Mouse (Mus musculus) cortical plate, adult 2 months (tissue): ENCODE measurements around the gene Zfyve27. TPM values are rescaled to one million over a fixed set of nuclear protein-coding genes. Genes with fewer than 3 reads are reported as not detected.
A peak's percentile ranks its signal among the peaks of the same experiment; 100 is the strongest.

Experiments
- H3K27ac ChIP-seq: fragments of 200-500 bp; 2 replicates; pipeline ENCODE4 v1.5.1; 2012; ENCODE audit warnings: low read length, control low read depth, inconsistent platforms; ENCODE audit not compliant: insufficient read depth
- H3K4me1 ChIP-seq: fragments of 200-500 bp; 2 replicates; pipeline ENCODE4 v1.6.1; 2011; ENCODE audit warnings: low read length; ENCODE audit not compliant: control insufficient read depth, insufficient read depth
- H3K4me3 ChIP-seq: fragments of 200-500 bp; 2 replicates; pipeline ENCODE4 v1.5.1; 2011; ENCODE audit warnings: mild to moderate bottlenecking, low read length, control low read depth; ENCODE audit not compliant: insufficient read depth
- CTCF ChIP-seq: fragments of 200-500 bp; IDR thresholded peaks from 2 replicates; pipeline ENCODE4 v1.5.1; 2011; ENCODE audit warnings: mild to moderate bottlenecking, control low read depth, low read length; ENCODE audit not compliant: insufficient read depth; ENCODE audit errors: extremely low read depth
- POLR2A ChIP-seq: fragments of 200-500 bp; IDR thresholded peaks from 2 replicates; pipeline ENCODE4 v1.6.1; 2011; ENCODE audit warnings: mild to moderate bottlenecking, low read length, control low read depth; ENCODE audit not compliant: insufficient read depth; ENCODE audit errors: extremely low read depth
- polyA plus RNA-seq: library from polyadenylated mRNA; depleted of rRNA; stranded (reverse); fragments of >200 nt; gene quantifications from 2 replicates; pipeline ENCODE4 v1.2.3, GENCODE M21; 2012; rRNA removed

Zfyve27 gene
- polyA plus RNA-seq, 1 experiment: 107 TPM

DNA sequence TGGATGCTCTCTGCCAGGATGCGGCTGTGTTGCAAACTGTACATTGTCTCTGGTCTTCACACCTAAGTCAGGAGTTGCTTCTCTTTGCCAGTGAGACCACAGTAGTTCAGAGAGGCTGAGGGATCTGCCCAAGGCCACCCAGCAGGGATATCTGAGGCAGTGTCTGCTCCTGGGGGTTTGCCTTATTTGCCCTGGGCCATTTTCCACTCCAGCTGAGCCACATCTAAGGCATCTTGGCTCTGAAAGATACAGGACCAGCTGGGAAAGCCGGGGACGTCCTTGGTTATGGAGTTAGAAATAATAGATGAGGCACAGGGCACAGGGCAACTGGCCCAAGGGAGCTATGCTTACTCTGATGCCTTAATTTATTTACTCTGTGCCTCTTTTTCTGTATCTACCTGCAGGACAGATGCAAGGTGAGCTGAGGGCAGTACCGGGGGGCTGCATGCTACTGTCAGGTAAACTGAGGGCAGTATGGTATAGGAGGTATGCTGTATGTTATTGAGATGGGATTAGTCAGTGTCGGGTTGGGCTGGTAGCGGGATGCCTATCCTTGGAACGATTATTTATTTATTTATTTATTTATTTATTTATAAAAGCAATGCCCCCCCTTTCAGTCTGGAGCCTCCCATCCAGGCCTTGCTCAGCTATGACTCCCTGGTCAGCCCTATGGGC is 53.1 kb downstream of the Zfyve27 start:
- no peaks in the 10 kb centered on the region for H3K4me1 ChIP-seq
- no peak overlapping the region for H3K4me3 ChIP-seq
- no peak overlapping the region for H3K27ac ChIP-seq
- TF ChIP-seq POLR2A: no peak
- TF ChIP-seq CTCF: no peak

DNA sequence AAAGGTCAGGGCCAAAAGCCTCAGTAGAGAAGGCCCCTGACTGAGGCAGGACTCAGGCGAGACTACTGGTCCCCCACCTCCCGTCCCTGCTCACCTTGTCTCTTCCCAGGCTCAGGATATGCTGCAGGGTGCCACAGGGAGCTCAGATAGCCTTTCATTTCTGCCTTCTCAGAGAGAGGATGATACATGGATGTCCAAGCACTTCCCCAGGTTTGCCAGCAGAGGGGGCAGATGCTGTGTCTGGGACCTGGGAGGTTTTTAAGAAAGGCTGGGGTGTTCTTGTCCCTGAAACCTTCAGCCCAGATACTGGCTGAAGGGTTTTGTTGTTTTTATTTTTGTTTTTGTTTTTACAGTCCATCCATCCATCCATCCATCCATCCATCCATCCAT is 53.6 kb downstream of the Zfyve27 start:
- H3K4me3 ChIP-seq: no peak overlapping the region
- TF ChIP-seq POLR2A (no peak), CTCF (peak; percentile 81)
- no peaks in the 10 kb centered on the region for H3K4me1 ChIP-seq
- H3K27ac ChIP-seq: no peak overlapping the region

DNA sequence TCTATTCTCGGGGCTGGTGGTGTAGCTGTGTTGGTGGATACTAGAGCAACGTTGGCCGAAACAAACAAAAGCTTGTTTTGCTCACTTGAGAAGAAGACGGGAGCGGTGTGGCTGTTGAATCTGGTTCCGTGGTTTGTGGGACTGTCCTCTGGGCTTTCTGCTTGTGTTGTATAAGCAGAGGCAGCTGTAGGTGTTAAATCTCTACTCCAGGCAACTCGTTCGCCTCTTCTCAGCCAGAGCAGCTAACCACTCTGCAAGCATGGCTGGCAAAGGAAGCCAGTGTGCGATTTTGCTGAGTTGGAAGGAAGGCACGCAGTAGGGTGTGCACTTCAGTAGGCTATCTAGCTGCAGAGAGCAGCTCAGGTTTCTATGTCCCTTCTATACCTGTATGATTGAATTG is 62.7 kb downstream of the Zfyve27 start:
- TF ChIP-seq CTCF (no peak), POLR2A (no peak)
- no peak overlapping the region for H3K4me3 ChIP-seq
- no peak overlapping the region for H3K27ac ChIP-seq
- no peaks in the 10 kb centered on the region for H3K4me1 ChIP-seq

DNA sequence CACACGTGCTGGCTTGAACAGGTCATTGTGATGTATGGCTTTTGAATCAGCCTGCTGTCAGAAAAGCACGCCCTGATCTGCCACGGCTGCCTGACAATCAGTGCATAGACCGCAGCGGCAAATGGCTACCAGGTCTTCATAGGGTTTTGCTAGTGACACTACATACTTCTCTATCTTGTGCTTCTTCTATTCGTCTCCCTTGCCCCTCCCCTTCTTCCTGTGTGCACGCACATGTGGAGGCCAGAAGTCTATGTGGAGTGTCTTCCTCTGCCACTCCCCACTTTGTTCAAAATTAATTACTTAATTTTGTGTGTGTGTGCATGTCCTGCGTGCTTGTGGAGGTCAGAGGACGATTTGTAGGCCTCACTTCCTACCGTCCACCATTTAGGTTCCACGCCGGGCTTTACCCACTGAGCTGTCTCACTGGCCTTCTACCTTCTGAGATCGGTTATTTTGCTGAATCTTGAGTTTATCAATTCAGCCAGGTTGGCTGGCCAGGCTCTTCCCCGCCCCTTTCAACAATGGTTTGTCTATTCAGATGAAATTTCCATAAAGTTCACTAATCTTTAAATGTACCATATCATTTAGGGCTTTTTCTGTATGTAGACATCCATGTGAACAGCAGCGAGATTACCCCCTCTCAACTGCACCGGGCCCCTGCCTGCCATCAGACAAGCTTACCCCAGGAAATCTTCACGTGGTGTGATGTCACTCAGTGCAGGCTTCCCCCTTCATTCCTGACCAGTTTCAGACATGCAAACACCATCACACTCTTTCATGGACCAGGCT is 65.9 kb downstream of the Zfyve27 start:
- H3K4me3 ChIP-seq: no peak overlapping the region
- TF ChIP-seq CTCF: no peak
- no peak for TF ChIP-seq POLR2A
- H3K4me1 ChIP-seq: no peaks in the 10 kb centered on the region; the same call in 1 of the 2 replicates
- no peak overlapping the region for H3K27ac ChIP-seq

DNA sequence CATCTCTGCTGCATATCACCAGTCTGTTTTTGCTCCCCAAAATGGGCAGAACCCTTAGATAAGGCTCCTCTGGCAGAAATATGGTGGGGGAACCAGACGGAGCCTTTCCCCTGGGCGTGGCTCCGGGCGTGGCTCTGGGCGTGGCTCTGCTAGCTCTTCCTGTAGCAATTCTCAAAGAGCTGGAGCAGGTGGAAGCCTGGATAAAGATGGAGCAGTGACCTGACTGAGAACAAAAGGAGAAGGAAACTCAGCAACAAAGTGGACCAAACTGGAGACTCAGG is 66.5 kb downstream of the Zfyve27 start:
- Histone ChIP-seq H3K27ac (no peak overlapping the region), H3K4me3 (no peak overlapping the region), H3K4me1 (no peaks in the 10 kb centered on the region; the same call in 1 of the 2 replicates)
- TF ChIP-seq POLR2A (no peak), CTCF (no peak)

DNA sequence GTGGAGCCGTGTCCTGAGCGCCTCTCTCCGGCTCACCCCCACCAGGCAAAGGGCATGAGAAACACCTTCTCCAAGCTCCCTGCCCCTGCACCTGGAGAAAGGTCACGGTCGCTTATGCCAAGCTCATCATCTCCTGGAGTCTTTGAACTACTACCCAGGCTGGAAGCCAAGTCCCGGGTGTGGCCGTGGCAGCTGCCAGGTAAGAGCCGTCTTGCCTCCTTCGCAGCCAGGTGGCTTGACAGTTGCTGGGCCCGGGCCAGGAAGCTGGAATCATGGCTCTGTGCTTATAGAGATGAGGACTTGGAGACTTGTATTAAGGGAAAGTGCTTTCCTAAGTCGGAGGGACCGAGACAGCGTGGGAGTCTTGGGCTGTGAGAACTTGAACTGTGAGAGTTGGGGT is 67.2 kb downstream of the Zfyve27 start:
- no peak for TF ChIP-seq CTCF
- TF ChIP-seq POLR2A: no peak
- no peaks in the 10 kb centered on the region; the same call in 1 of the 2 replicates for H3K4me1 ChIP-seq
- H3K27ac ChIP-seq: no peak overlapping the region
- no peak overlapping the region for H3K4me3 ChIP-seq

DNA sequence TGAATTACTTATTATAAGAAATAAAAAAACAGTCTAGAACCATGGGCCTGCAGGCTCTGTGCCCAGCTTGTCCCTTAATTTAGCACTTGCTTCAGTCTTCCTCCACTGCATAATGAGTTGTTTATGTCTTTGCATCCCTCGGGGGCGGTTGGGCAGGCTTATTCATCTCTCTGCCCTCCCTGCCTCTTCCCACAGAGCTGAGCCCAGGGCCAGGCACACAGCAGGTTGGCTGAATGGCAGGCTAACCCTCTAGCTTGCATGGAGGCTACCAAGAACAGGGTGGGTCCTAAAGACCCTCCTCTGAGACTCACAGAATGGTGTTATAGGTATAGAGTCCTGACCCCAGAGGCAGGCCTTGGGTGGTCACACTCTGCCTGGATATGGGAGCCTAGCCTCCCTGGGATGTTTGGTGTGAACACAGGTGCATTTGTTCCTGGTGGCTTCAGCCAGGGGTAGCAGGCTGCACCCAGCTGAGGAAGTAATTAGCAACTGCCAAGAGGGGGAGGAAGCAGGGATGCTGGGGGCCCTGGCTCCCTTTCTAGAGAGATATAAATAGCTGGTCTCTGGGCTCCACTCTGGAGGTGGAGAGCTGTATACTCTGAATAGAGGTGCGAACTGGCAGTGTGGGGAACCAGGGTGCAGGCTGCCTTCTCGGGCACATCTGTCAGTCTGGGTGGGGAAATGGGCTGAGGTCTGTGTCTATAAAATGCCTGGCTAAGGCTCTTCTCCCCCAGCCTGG is 74.0 kb downstream of the Zfyve27 start:
- no peak for TF ChIP-seq CTCF
- TF ChIP-seq POLR2A: no peak
- Histone ChIP-seq H3K4me3 (no peak overlapping the region), H3K27ac (peak overlapping the region; percentile 26; the same call in 1 of the 2 replicates)

DNA sequence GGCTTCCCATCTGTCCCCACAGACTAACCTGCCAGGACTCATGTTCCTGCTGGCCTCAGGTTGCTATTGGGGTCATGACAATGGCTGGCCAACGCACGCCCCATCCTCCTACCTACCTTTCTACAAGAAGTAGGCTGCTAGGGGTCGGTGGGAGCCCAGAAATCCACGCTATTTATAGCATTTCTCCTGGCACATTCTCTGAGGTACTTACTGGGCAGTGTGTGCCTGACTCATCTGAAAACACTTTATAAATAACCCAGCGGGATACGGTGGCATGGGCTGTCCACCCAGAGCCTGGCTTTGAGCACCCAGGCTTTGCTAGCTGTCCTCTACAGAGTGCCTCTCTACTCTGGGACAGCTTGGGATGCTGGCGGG is 74.6 kb downstream of the Zfyve27 start:
- peak overlapping the region; percentile 4; the same call in 1 of the 2 replicates for H3K27ac ChIP-seq
- no peak for TF ChIP-seq CTCF
- TF ChIP-seq POLR2A: no peak
- no peak overlapping the region for H3K4me3 ChIP-seq
- peaks cover 7% of the 10 kb centered on the region for H3K4me1 ChIP-seq

More for the DNA sequence above, 74.0 kb downstream of the Zfyve27 start:
- H3K4me1 ChIP-seq: peaks cover 7% of the 10 kb centered on the region

DNA sequence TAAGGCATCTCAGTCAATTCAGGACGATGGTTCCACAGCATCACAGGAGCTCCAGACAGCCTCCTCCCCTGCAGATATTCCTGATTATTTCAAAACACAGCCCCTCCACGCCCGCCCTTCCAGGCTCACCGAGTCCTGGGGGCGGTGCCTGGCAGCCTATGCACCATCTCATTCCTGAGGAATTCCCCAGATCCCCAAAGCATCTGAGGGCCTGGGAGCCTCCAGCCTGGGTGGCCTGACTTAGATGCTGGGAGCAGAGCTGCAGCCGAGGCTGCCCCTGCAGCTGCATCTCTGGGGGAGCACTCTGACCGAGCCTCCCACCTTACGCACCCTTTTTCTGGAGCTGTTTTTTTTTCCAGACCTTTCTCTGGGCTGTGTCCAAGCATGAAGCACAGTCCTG is 77.1 kb downstream of the Zfyve27 start:
- peaks cover 10% of the 10 kb centered on the region for H3K4me1 ChIP-seq
- no peak overlapping the region for H3K4me3 ChIP-seq
- no peak overlapping the region for H3K27ac ChIP-seq
- no peak for TF ChIP-seq CTCF
- TF ChIP-seq POLR2A: no peak

DNA sequence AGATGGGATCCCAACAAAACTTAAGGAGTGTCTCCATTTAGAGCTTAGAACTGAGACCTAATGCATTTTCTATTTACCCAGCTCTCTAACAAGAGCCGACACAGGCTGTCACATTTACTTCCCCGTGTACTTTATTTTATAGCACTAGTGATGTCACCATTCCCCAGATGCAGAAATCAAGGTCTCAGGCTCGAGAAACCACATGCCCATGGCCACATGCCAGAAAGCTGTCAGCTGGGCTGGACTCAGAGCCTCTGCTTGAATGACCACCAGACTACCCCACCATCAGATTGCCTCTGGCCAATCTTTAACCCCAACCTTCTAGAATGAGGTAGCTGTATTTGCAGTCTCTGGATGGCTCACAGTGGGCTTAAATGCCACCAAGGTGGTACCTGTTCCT is 79.7 kb downstream of the Zfyve27 start:
- TF ChIP-seq CTCF: no peak
- Histone ChIP-seq H3K27ac (no peak overlapping the region), H3K4me3 (no peak overlapping the region), H3K4me1 (peaks cover 6% of the 10 kb centered on the region)

Other genes with a start within 250 kb of the Zfyve27 start
- gene Exosc1, start 230.5 kb upstream of the Zfyve27 start, polyA plus RNA-seq: 27.8 and 28.6 TPM in 2 replicates
- gene Zdhhc16, start 230.5 kb upstream of the Zfyve27 start, polyA plus RNA-seq: 70.0 and 71.7 TPM in 2 replicates
- gene Mms19, start 182.8 kb upstream of the Zfyve27 start, polyA plus RNA-seq: 44.3 and 52.0 TPM in 2 replicates
- gene Ubtd1, start 182.2 kb upstream of the Zfyve27 start, polyA plus RNA-seq: 14.9 and 17.4 TPM in 2 replicates
- gene Ankrd2, start 128.0 kb upstream of the Zfyve27 start, polyA plus RNA-seq: 0.33 and 0.45 TPM in 2 replicates
- 1.4 and 1.9 TPM in 2 replicates for gene Hoga1, start 118.3 kb upstream of the Zfyve27 start, polyA plus RNA-seq
- gene 4933411K16Rik, start 111.7 kb upstream of the Zfyve27 start, polyA plus RNA-seq: 0.08 and 0.13 TPM in 2 replicates
- gene Morn4, start 77.6 kb upstream of the Zfyve27 start, polyA plus RNA-seq: 84.2 and 91.9 TPM in 2 replicates
- gene Pi4k2a, start 73.5 kb upstream of the Zfyve27 start, polyA plus RNA-seq: 56.8 and 57.0 TPM in 2 replicates
- gene Avpi1, start 34.9 kb upstream of the Zfyve27 start, polyA plus RNA-seq: 36.3 and 41.1 TPM in 2 replicates
- gene Marveld1, start 16.6 kb upstream of the Zfyve27 start, polyA plus RNA-seq: 14.4 and 16.8 TPM in 2 replicates
- 1.2 and 1.9 TPM in 2 replicates for gene Sfrp5, start 38.3 kb downstream of the Zfyve27 start, polyA plus RNA-seq
- 115 and 123 TPM in 2 replicates for gene Golga7b, start 83.6 kb downstream of the Zfyve27 start, polyA plus RNA-seq